Mouse (Mus musculus) bone marrow macrophage, adult 2 months (primary cell): ENCODE data around the gene Kalrn. TPM values are rescaled to one million over a fixed set of nuclear protein-coding genes. Genes with fewer than 3 reads are reported as not detected.

Experiments used
- H3K27ac ChIP-seq: 2 replicates; pipeline ENCODE4 v1.5.1; 2012; ENCODE audit warnings: low read depth, low read length; ENCODE audit not compliant: insufficient read depth
- H3K4me1 ChIP-seq: 2 replicates; pipeline ENCODE4 v1.6.1; 2012; ENCODE audit warnings: low read length; ENCODE audit not compliant: control insufficient read depth, insufficient read depth
- H3K4me3 ChIP-seq: 2 replicates; pipeline ENCODE4 v1.5.1; 2012; ENCODE audit warnings: mild to moderate bottlenecking, low read length, moderate library complexity; ENCODE audit not compliant: insufficient read depth
- CTCF ChIP-seq: IDR thresholded peaks from 2 replicates; pipeline ENCODE4 v1.5.1; 2012; ENCODE audit warnings: low read depth, mild to moderate bottlenecking, low read length, moderate library complexity
- POLR2A ChIP-seq: IDR thresholded peaks from 2 replicates; pipeline ENCODE4 v1.6.1; 2012; ENCODE audit warnings: mild to moderate bottlenecking, low read depth, low read length, borderline replicate concordance
- polyA plus RNA-seq: library from polyadenylated mRNA; stranded (reverse); fragments of >200 nt; gene quantifications from 2 replicates; pipeline ENCODE4 v1.2.4, GENCODE M21; 2012; ENCODE audit not compliant: missing spikeins, insufficient read depth, insufficient read length

Kalrn gene
- polyA plus RNA-seq, 1 experiment, result not detected

DNA sequence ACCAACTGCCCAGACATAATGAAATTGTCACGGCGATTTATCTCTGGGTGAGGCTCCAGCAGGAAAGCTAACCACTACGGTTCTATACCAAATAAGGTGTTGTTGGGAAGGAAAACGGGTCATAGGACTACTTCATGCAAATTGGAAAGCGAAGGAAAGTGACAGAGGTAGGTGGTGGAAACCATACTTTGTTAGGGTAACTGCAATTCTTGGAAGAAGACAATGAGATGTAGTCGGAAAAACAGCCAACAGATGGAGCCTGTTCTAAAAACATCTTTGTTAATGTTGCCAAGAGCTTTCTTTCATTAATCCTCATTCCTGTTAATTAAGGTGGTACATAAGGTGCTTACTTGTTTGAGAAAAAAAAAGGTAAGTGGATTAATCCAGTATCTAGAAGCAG lies 533.1 kb downstream of the Kalrn start:
- H3K4me3 ChIP-seq, result no peak overlapping the region
- no peak overlapping the region for H3K27ac ChIP-seq
- H3K4me1 ChIP-seq, result peaks cover 3% of the 10 kb centered on the region; the same call in 1 of the 2 replicates
- TF ChIP-seq POLR2A, result no peak
- no peak for TF ChIP-seq CTCF

DNA sequence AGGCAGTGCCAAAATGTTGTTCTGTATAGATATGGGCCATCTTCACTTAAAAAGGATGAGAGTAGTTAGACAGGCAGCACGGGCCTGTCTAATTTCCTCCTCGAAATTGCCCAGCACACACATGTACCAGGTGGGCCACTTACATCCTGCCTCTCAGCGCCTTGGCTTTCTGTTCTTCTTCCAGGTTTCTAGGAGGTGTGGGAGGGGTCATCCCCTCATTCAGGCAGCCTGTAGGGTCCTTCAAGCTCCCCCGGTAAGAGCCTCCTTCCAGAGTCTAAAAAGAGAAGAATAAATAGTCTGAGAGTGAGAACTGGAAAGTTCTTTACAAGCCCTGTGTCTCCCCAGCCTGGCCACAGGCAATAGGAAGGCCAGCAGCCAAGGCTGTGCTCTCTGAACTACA lies 533.6 kb downstream of the Kalrn start:
- H3K4me3 ChIP-seq, result no peak overlapping the region
- no peak for TF ChIP-seq POLR2A
- H3K4me1 ChIP-seq, result peaks cover 3% of the 10 kb centered on the region; the same call in 1 of the 2 replicates
- no peak overlapping the region for H3K27ac ChIP-seq

DNA sequence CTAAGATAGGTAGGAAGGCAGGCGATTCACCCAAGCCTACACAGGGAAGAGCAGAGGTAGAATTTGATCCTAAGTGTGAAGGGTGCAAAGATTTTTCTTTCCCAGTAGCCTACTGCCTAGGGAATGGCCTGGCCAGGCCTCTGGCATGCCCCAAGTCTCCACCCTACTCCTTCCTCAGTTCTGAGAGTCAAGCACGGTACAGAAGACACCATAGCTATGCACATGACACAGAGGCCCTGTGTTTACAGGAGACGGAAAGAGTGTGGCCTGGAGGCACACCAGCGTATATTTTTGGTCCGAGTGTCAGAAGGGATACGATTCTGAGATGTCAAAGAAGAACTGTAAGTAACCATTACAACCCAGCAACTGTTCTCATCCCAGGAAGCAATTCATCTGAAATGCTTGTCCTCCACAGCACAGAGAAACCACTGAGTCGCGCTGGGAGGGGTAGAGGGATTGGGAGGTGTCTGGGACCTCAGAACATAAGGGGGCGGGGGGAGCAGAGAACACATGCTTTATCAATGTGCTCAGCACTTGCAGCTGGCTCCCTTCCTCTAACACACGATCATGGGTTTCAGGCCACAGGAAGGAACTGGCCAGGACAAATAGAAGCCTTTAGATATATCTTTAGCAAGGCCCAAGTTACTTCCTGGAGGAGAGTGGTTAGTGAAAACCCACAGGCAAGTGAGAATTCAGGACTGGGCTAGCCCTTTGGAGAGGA lies 536.8 kb downstream of the Kalrn start:
- peaks cover 3% of the 10 kb centered on the region; the same call in 1 of the 2 replicates for H3K4me1 ChIP-seq

DNA sequence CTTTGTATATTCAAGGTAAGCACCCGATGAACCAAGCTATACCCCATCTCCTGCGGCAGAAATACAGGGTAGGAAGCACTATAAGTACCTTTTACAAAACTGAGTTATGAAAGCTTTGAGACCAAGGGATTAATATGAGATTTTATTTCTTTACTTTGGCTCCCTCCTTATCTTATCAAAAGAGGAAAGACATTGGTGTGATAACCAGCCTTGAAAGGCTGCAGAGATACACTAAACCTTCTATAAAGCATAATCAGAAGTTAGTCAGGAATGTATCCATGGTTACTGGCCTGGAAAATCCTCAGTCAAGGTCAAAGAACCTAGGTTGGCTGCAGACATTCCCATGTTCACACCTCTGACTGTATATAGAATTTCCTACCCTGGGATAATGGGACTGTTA lies 537.6 kb downstream of the Kalrn start:
- H3K4me3 ChIP-seq, result no peak overlapping the region
- TF ChIP-seq CTCF (no peak), POLR2A (no peak)
- H3K4me1 ChIP-seq, result peaks cover 3% of the 10 kb centered on the region; the same call in 1 of the 2 replicates
- H3K27ac ChIP-seq, result no peak overlapping the region

More for the DNA sequence above, 536.8 kb downstream of the Kalrn start:
- H3K27ac ChIP-seq, result no peak overlapping the region
- TF ChIP-seq CTCF (no peak), POLR2A (no peak)
- H3K4me3 ChIP-seq, result no peak overlapping the region

DNA sequence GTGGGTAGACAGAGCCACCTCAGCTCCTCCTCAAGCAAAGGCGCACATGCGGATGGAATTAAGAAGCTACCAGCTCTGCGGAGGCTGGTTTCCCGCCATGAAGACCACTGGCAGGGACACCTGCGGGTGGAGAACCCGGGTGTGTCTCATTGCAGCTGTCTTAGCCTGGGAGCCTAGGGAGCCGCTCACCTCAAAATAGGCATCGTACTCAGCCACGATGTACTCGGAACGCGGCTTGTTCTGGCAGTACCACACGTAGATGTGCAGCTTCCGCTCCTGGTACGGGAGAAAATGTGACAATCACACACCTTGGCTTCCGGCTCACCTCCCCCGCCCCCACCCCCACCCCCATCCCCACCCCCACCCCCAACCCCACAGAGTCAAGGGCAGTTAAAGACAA lies 539.1 kb downstream of the Kalrn start:
- TF ChIP-seq POLR2A, result no peak
- no peak for TF ChIP-seq CTCF
- H3K4me3 ChIP-seq, result no peak overlapping the region
- no peak overlapping the region for H3K27ac ChIP-seq
- peaks cover 3% of the 10 kb centered on the region; the same call in 1 of the 2 replicates for H3K4me1 ChIP-seq

DNA sequence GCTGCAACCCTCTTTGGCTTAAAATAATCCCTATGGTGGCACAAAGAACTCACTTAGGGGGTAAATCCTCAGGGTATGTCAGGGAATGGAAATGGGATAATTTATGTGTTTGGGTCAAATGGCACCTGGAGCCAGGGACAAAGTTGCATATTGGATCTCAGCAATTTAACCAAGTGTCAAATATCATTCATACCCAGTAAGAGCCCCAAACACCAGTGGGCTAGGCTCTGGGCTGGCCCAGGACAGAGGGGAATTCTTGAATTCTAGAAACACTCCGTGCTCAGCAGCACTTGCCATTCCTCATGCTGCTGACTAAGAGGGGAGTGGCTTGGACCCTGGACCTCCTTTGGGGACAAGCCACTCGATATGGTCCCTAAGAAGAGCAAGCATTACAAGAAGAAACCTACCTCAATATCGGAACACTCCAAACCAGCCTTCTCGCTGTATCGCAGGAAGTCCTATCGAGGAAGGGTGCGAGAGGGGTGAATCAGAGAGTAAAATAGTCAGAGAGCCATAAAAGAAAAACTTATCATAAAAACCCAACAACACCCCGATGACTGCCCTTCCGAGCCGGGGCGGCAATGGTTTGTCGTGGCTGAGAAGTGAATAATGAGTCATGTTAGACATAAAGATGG lies 541.2 kb downstream of the Kalrn start:
- Histone ChIP-seq H3K27ac (no peak overlapping the region), H3K4me3 (no peak overlapping the region), H3K4me1 (peaks cover 3% of the 10 kb centered on the region; the same call in 1 of the 2 replicates)
- TF ChIP-seq POLR2A (no peak), CTCF (no peak)

DNA sequence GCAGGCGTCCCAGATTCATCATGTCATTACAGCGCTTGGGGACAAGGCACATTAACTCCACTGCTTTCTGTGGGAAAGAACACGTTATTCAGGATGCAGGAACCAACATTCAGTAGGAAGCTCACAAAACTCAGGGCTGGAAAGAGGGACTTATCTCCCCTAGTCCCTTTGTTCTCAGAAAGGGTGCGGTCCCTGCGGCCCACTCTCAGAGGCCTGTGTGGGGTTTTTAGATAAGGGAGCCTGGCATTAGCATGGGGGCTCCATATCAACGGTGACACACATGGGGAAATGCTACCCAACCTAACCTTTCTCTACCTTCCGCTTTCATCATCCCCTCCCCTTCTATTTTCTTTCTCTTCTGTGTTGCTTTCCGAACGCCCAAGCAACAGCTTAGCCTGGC lies 541.8 kb downstream of the Kalrn start:
- TF ChIP-seq CTCF (no peak), POLR2A (no peak)
- Histone ChIP-seq H3K4me1 (peaks cover 2% of the 10 kb centered on the region; the same call in 1 of the 2 replicates), H3K4me3 (no peak overlapping the region), H3K27ac (no peak overlapping the region)

DNA sequence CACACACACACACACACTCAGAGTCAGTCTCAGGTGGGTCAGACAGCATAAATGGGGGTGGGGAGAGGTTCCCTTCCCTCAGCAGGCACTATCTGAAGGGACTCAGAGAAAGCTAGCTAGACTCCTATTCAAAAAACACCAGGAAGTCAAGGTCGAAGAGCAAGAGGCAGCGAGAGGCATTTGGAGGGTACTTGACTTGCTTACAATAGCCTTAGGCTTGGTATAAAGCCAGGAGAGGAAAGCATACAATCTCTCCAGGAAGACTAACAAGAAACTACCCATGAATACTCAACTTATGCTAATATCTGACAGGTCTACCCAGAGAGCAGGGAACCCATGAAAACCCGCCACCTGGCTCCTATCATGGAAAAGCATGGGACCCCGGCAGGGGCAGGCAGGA lies 543.0 kb downstream of the Kalrn start:
- TF ChIP-seq CTCF (no peak), POLR2A (no peak)
- no peak overlapping the region for H3K4me3 ChIP-seq
- H3K4me1 ChIP-seq, result no peaks in the 10 kb centered on the region
- no peak overlapping the region for H3K27ac ChIP-seq

DNA sequence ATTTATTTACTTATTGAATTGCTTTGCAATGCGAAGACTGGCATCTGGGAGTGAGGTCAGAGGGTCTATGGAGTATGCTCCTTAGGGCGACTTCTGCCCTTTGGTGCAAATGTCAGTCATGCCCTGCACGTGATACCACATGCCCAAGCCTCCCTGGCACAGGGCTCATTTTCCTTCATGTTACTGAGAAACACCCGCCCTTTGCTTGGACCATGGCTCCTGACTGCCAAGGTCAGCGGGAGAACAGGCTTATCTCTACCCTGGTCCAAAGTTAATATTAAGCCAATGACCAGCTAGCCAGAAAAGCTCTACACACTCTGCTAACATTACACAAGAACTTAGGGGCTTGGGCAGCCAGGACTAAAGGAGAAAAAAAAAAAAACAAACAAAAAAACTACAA lies 543.5 kb downstream of the Kalrn start:
- no peak overlapping the region for H3K4me3 ChIP-seq
- H3K4me1 ChIP-seq, result no peaks in the 10 kb centered on the region
- no peak for TF ChIP-seq CTCF
- no peak for TF ChIP-seq POLR2A
- H3K27ac ChIP-seq, result no peak overlapping the region

DNA sequence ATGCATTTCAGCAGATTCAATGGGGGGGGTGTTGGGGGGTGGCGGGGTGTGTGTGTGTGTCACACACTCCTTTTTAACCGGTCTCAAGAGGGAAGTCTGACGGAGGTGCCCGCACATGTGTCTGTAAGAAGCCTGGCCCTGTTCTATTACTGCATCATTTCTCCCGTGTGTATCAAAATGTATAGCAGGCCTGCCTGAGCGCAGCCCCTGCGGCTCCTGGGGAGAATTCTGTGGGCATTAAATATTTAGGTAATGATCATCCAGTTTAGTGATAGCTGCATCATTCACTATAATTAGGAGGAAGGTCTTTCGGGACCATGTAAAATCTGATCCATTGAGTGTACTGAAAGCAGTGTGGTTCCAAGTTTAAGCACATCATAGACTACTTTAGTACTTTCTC lies 556.1 kb downstream of the Kalrn start:
- Histone ChIP-seq H3K4me3 (no peak overlapping the region), H3K4me1 (no peaks in the 10 kb centered on the region), H3K27ac (no peak overlapping the region)
- TF ChIP-seq CTCF, result no peak
- TF ChIP-seq POLR2A, result no peak
